Mouse (Mus musculus): ENCODE data around the gene Lcmt2.
A peak's percentile ranks its signal among the peaks of the same experiment; 100 is the strongest.

Gene Lcmt2

GRCm38 (mm10) chr2:121115418-121115817 is 25.0 kb downstream of the Lcmt2 start:
- no peak for DNase-seq

DNA sequence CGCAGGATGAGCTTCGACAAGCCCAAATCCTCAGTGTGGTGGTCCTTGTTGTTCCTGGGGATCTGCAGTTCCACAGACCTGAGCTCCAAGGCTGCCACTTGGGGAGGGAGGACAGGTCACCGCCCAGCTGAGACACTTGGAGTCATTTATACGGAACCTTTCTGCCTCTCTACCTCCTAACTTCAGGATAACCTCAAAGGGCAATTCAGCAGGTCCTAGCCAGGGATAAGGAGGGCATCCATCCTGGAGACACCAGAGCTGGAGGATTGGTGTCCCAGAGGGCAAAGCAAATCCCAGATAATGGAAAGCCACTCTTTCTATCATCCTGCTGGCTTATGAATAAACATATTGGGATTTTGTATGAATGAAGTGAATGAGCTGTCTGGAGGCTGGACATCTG is 30.8 kb downstream of the Lcmt2 start, which contains the start of gene Tgm7:
Tgm7 (minus strand) TSS at position 101 of the 400 bp plus-strand sequence.
- no peak for DNase-seq

DNA sequence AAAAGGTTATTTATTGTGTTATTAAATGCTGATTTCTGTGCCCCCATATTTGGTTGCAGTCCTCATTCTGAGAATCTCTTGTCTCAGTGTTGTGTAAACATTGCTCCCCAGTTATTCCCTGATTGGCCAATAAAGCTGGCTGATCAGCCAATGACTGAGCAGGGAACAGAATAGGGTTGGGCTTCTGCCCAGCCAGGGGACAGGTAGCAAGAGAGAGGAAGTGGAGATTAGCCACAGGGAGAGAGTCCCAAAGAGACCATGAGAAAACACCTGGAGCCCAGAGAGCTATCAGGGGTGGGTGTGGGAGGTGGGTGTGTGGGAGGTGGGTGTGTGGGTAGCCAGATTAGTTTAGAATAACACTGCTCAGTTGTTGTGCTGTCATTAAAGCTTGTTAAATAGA is 34.5 kb downstream of the Lcmt2 start:
- DNase-seq = no peak

GRCm38 (mm10) chr2:121102051-121102450 is 38.4 kb downstream of the Lcmt2 start:
- peak; percentile 83 to 86 for DNase-seq

- no peak for DNase-seq
These were observed 50.7 kb downstream of the Lcmt2 start for GRCm38 (mm10) chr2:121089751-121090150.

- DNase-seq = no peak
These were observed 51.9 kb downstream of the Lcmt2 start for GRCm38 (mm10) chr2:121088507-121088906.

DNA sequence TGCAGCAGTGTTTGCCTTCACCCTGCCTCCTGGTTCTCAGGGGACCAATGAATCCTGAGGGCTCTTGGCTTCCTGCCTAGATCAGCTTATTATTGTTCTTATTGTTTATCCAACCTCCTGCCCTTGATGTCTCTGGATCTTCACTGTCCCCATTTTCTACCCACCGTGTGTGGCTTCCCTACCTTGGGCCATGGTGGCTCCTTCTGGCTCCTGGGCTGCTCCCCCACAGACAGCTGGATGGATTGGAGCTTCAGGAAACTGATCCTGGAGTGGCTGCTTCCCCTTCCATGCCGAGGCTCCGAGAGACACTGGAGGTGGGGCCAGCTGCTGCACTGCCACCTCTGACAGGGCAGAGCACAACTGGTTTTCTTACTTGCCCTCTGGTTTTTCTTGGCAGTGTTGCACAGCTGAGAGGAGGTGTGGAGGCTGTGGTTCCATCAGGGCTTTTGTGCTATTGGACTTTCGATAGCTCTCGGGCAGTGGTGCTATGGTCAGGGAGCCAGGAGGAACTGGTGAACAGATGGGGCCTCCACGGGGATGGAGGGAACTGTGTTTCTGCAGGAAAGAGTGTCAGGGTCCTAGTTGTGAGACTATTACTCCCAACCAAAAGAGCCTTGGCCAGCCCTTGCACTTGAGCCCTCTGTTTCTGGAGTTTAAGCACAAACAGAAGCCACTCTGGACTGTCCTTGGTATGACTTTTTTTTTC is 54.8 kb downstream of the Lcmt2 start, which contains the start of gene Tgm5:
Tgm5 (minus strand) TSS at position 362 of the 706 bp plus-strand sequence.
- peak; percentile 66 to 73 for DNase-seq

- DNase-seq = no peak
These were observed 57.8 kb downstream of the Lcmt2 start for GRCm38 (mm10) chr2:121082626-121083025.
